Mouse (Mus musculus): Measurements from ENCODE around the gene Hdac7. TPM values are rescaled to one million over a fixed set of nuclear protein-coding genes. Genes with fewer than 3 reads are reported as not detected.
"Not testable (repeated sequence)": the region's sequence is repeated elsewhere in the genome, so short reads cannot be mapped to it uniquely, and the experiment has no call there.

Gene Hdac7
- polyA plus RNA-seq (2012; rRNA removed) = 45.3 and 45.8 TPM in 2 replicates

DNA sequence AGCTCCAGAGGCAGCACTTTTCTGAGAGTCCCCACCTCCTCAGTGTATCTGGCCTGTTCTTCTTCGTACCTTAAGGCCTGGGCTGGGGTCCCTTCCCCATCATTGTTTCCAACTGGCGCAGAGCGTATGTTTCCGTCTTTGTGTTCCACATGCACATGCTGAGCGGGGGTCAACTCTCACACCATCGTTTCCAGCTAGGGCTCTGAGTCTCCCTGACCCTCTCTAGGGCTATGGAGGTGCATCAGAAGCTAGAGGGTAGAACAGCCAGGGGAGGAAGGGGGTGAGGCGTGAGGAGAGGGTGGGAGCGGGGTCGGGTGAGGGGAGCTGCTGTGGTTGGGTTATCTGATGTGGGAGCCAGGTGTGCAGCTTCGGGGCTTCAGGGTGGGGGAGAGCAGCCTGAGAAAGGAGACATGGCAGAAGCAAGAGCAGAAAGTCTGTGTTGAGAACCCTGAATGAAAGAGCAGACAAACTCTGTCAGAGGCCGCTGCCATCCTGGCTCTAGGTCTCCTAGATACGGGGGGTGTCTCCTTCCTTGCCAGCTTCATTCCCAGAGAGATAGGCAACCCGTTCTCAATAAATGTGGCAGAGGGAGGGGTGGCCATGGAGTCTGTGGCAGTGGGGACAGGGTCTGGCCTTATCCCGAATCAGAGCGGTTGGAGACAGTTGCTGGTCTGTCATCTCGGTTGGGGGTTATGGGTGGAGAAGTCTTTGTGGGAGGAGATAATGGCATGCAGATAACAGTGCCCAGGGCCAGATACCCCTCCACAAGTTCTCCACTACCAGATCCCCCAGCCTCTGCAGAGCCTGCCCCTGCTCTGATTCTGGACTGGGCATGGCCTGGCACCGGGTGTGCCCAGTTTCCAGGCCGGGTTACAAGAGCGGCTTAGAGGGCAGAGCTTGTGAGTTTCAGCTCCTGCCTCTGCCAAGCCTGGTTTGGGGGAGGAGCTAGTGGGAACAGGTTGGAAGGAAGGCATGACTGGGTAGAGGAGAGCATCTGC lies at the start of gene Hdac7:
TSS of gene Hdac7 (minus strand) at position 466 of the 998 bp plus-strand sequence.
- DNase-seq (ENCODE audit: low spot score) = no peak

- no peak for DNase-seq (ENCODE audit: low spot score)
Observed at GRCm38 (mm10) chr15:97892506-97892905, 48.2 kb upstream of the Hdac7 start.

- no peak for DNase-seq (ENCODE audit: low spot score)
Observed at GRCm38 (mm10) chr15:97890450-97890849, 46.1 kb upstream of the Hdac7 start.

- no peak for DNase-seq (ENCODE audit: low spot score)
Observed at GRCm38 (mm10) chr15:97890017-97890416, 45.7 kb upstream of the Hdac7 start.

DNA sequence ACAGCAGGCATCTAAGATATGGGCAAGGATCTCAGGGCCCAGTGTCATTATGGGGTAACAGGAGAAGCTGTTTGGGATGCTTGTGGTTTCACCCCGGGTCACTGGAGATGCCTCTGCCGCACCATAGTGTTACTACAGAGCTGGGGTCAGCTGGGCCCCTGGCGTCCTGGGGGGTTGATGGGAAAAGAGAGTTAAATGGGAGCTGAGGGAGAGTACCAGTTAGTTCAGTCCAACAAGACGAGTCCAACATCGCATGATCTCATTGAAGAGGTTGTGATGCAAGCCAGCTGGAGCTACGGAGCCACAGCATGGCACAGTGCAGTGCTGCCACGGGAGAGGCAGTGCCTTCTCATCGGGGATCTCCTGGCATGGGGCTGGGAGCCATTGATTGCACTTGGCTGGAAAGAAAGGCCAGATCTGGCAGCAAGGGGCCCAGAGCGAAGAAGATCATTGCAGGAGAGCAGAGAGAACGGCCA lies 43.3 kb upstream of the Hdac7 start:
- DNase-seq (ENCODE audit: low spot score) = no peak

- DNase-seq (ENCODE audit: low spot score) = no peak
Observed at GRCm38 (mm10) chr15:97881423-97881822, 37.1 kb upstream of the Hdac7 start.

GRCm38 (mm10) chr15:97880441-97880840 lies 36.1 kb upstream of the Hdac7 start:
- DNase-seq (ENCODE audit: low spot score) = no peak

GRCm38 (mm10) chr15:97878696-97879328 lies 34.5 kb upstream of the Hdac7 start:
- DNase-seq (ENCODE audit: low spot score) = no peak

GRCm38 (mm10) chr15:97875784-97876183 lies 31.5 kb upstream of the Hdac7 start:
- DNase-seq (ENCODE audit: low spot score) = no peak

DNA sequence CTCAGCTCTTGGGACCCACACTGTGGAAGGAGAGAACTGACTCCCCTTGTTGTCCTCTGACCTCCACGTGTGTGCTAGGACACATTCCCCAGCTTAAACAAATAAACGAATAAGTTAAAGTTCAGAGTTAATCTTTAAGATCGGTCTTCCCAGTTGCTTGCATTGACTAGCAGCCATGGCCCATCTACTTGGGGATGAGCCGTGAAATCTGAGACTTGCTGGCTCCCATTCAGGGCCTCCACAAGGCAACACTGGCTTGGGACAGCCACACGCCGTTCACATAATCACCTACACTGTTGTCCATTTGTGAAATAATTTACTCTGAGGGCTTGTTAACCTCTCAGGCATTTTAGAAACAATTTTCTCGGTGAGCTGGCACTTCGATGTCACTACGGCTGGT lies 29.4 kb upstream of the Hdac7 start:
- DNase-seq (ENCODE audit: low spot score) = no peak

GRCm38 (mm10) chr15:97872161-97872560 lies 27.9 kb upstream of the Hdac7 start:
- no peak for DNase-seq (ENCODE audit: low spot score)

DNA sequence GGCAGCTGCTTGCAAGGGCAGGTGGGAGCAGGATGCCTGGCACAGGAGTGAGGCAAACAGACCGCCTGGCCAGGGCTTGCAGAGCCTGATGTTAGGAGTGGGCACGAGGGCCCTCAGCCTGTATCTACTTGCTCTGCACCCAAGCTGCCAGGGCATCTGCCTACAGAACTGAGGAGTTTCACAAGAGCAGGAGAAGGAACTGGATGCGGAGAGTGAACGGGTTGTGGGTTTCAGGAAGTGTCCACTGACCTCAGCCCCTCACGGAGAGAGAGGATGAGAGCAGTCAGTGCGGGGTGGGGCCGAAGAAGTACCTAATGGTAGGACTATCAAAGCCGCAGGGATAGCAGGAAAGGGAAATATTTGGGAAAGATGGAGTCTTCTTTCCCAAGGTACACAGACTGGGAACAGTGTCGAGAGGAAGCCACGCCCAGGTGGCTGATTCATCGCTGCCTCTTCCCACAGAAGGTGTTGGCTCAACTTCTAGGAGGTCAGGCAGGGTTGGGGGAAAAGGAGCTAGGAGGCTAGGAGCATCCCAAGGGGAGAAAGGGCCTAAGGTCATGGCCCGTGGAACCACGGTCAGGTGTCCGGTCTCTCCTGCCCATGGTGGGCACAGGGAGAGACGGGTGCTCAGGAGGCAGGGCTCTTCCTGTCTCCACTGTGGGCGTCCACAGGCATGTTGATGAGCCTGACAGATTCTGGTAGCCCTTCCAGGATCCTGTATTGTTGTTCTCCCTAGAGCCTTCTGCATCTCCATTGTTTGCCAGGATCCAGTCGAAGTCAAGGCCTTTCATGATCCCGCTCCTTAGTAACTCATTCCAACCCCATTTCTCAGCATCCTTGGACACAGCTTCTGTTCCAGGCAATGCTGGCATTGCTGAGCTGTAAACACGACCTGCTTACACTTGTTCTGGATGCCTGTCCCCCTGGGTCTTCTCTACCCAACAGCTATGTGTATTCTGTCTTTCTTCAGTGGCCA lies 27.0 kb upstream of the Hdac7 start:
- no peak for DNase-seq (ENCODE audit: low spot score)

DNA sequence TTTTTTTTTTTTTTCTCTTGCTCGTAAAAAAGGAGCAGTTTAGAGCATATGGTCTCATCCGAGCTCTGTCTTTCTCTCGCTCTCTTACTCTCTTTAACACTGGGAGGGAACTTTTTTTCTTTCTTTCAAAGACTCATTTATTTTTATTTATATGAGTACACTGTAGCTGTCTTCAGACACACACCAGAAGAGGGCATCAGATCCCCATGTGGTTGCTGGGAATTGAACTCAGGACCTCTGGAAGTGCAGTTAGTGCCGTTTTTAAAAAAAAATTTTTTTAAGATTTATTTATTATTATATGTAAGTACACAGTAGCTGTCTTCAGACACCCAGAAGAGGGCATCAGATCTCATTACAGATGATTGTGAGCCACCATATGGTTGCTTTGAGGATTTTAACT lies 25.8 kb upstream of the Hdac7 start:
- DNase-seq (ENCODE audit: low spot score) = not testable (repeated sequence)

- DNase-seq (ENCODE audit: low spot score) = no peak
Observed at GRCm38 (mm10) chr15:97868985-97869384, 24.7 kb upstream of the Hdac7 start.

DNA sequence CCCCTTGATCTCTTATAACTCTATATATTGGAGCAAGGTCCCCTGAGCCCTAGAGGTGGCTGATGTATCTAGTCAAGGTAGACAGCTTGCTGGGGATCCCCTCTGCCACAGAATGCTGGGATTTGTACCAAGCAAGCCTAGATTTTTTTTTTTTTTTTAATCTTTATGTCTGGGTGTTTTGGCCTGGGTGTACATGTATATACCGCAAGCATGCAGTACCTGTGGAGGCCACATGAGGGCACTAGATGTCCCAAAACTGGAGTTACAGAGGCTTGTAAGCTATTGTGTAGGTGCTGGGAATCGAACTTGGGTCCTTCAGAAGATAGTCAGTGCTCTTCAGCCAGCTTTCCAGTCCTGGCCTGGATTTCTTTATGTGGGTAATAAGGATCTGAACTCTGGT lies 21.7 kb upstream of the Hdac7 start:
- DNase-seq (ENCODE audit: low spot score) = no peak

DNA sequence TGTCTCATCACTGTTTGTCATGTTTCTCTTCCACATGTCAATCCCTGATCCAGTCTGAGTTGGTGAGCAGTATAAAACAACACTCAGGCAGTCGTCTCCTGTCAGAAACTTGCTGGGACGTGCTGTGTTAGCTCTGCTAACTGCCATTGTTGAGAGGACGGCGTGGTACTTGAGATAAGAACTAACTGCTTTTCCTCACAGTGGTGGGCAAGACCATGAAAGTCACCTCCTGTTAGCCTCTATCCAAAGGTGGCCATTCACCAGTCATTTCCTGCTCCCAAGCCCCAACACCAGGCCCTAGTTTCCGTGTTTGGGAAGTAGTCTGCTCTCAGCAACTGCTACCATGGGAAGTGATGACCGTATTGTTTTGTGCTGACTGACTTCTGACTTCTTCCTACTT lies 20.9 kb upstream of the Hdac7 start:
- DNase-seq (ENCODE audit: low spot score) = no peak

DNA sequence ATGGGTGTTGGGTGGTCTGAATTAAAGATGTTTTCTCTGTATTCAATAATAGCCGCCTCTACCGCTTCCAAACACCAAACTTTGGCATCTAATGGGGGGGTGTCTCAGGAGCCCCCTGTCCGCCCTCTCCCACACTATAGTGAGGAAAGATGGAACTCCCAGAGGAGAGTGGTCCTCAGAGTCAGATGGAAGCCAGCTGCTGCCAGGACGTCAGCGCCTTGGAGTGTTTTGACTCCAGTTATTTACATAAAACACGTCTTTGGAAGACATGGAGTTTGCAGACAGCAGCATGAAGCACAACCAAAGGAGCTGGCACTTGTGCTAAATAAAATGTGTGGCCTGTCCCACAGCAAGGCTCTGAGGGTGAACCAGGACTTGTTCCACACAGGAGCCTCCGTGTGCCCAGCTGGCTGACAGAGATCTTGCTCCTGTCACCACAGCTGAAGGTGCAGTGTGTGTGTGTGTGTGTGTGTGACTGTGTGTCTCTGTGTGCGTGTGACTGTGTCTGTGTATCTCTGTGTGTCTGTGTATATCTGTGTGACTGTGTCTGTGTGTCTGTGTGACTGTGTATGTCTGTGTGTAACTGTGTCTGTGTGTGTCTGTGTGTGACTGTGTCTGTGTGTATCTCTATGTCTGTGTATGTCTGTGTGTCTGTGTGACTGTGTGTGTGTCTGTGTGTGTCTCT lies 20.2 kb upstream of the Hdac7 start:
- no peak for DNase-seq (ENCODE audit: low spot score)

- DNase-seq (ENCODE audit: low spot score) = no peak
Observed at GRCm38 (mm10) chr15:97863494-97863881, 19.2 kb upstream of the Hdac7 start.

GRCm38 (mm10) chr15:97862881-97863493 lies 18.7 kb upstream of the Hdac7 start:
- no peak for DNase-seq (ENCODE audit: low spot score)

DNA sequence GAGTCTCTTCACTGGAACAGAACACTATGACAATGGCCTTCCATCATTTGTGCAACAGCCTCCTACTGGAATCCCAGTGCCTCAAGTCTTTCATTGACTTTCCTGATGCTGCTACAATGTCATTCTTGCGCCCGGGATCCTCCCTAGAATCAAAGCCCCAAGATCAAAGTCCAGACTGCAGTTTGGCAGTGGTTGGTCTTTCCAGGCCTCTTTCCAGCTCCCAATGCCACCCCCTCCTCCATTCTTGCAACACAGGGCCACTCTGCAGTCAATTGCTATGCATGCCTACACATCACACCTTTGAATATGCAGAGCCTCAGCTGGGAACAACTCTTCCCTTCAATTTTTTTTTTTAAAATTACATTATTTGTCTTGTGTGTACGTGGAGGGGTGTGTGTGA lies 16.1 kb upstream of the Hdac7 start:
- no peak for DNase-seq (ENCODE audit: low spot score)

DNA sequence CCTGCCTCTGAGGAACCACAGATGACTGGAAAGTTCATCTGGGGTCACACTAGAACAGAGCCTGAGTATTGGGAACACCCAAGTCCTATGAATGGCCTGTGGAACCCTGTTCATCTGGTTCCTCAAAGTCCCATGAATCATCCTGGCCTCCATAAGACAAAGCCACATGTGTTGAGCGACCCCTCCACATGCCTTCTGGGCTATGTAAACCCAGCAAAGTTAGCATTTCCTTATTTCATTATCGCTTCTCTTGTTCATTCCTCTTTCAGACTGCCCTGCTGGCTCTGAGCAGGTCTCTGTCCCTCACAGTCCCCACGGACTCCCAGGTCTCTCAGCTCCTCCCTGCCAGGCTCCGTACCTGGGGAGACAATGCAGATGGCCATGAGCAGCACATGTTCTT lies 14.1 kb upstream of the Hdac7 start:
- DNase-seq (ENCODE audit: low spot score) = no peak

All from urinary bladder, adult 2 months (tissue).